Mouse (Mus musculus) gastrocnemius, postnatal 36 days (tissue): ENCODE data around the gene Zfp513. TPM values are rescaled to one million over a fixed set of nuclear protein-coding genes. Genes with fewer than 3 reads are reported as not detected.

Source experiments
- DNase-seq, 2 experiments: peaks; one replicate each; pipeline ENCODE4 v3.0.0; 2022
- intact Hi-C: fragments of 180-260 bp; cut with DNase I; formaldehyde crosslinking; loops from one replicate; pipeline ENCODE4 v1.15.1; 2025
- total RNA-seq, 2 experiments: library from RNA; stranded (reverse); gene quantifications; 2 replicates each; pipeline ENCODE4 v1.2.3; 2021

Gene Zfp513
- total RNA-seq, 2 experiments from 2014 or later, result 5.1 to 5.8 TPM

- DNase-seq, result no peak
Measured at GRCm38 (mm10) chr5:31201042-31201741, 911 bp downstream of the Zfp513 start.

GRCm38 (mm10) chr5:31200327-31200768, 1.8 kb downstream of the Zfp513 start:
- no peak for DNase-seq

More at GRCm38 (mm10) chr5:31201042-31201741, 911 bp downstream of the Zfp513 start:
- intact Hi-C loops, result no loop called here

GRCm38 (mm10) chr5:31199893-31200292, 2.2 kb downstream of the Zfp513 start:
- intact Hi-C loops, result no loop called here

More at GRCm38 (mm10) chr5:31200327-31200768, 1.8 kb downstream of the Zfp513 start:
- intact Hi-C loops, result no loop called here

GRCm38 (mm10) chr5:31199321-31199892, 2.7 kb downstream of the Zfp513 start:
- no peak for DNase-seq
- intact Hi-C loops, result no loop called here

More at GRCm38 (mm10) chr5:31199893-31200292, 2.2 kb downstream of the Zfp513 start:
- no peak for DNase-seq

- intact Hi-C loops, result no loop called here
- no peak for DNase-seq
Measured at GRCm38 (mm10) chr5:31198616-31199320, 3.3 kb downstream of the Zfp513 start.

GRCm38 (mm10) chr5:31198170-31198569, 3.9 kb downstream of the Zfp513 start:
- DNase-seq, result no peak
- intact Hi-C loops, result no loop called here

GRCm38 (mm10) chr5:31197072-31197471, 5.0 kb downstream of the Zfp513 start:
- DNase-seq, result no peak
- intact Hi-C loops, result no loop called here

GRCm38 (mm10) chr5:31196207-31196606, 5.9 kb downstream of the Zfp513 start:
- intact Hi-C loops, result no loop called here

GRCm38 (mm10) chr5:31195671-31196070, 6.4 kb downstream of the Zfp513 start:
- no peak for DNase-seq
- intact Hi-C loops, result no loop called here

More at GRCm38 (mm10) chr5:31196207-31196606, 5.9 kb downstream of the Zfp513 start:
- no peak for DNase-seq

GRCm38 (mm10) chr5:31194486-31195485, 7.3 kb downstream of the Zfp513 start:
- intact Hi-C loops, result no loop called here
- no peak for DNase-seq

- intact Hi-C loops, result no loop called here
- no peak for DNase-seq
Measured at GRCm38 (mm10) chr5:31193631-31194281, 8.3 kb downstream of the Zfp513 start.

GRCm38 (mm10) chr5:31192939-31193630, 9.0 kb downstream of the Zfp513 start, which contains the start of the genes Snx17 and Eif2b4:
TSS of gene Snx17 (plus strand) at chr5:31193227.
TSS of gene Eif2b4 (minus strand) at chr5:31193430.
- peak; percentile 98 for DNase-seq
- intact Hi-C loops, result no loop called here

- intact Hi-C loops, result no loop called here
- peak in 1 of 2 experiments; percentile 40 for DNase-seq
Measured at GRCm38 (mm10) chr5:31192045-31192938, 9.8 kb downstream of the Zfp513 start.

GRCm38 (mm10) chr5:31190201-31190600, 11.9 kb downstream of the Zfp513 start:
- intact Hi-C loops, result no loop called here
- no peak for DNase-seq

GRCm38 (mm10) chr5:31188223-31188840, 13.8 kb downstream of the Zfp513 start:
- intact Hi-C loops, result no loop called here
- no peak for DNase-seq

- DNase-seq, result no peak
- intact Hi-C loops, result no loop called here
Measured at GRCm38 (mm10) chr5:31183678-31184077, 18.4 kb downstream of the Zfp513 start.

GRCm38 (mm10) chr5:31181183-31181770, 20.8 kb downstream of the Zfp513 start:
- no peak for DNase-seq
- intact Hi-C loops, result no loop called here
